Mouse (Mus musculus): ENCODE results near the gene Csrp2. TPM values are rescaled to one million over a fixed set of nuclear protein-coding genes. Genes with fewer than 3 reads are reported as not detected.

Csrp2 gene
- total RNA-seq, 2 experiments from 2014 or later, result 39.6 to 43.8 TPM

DNA sequence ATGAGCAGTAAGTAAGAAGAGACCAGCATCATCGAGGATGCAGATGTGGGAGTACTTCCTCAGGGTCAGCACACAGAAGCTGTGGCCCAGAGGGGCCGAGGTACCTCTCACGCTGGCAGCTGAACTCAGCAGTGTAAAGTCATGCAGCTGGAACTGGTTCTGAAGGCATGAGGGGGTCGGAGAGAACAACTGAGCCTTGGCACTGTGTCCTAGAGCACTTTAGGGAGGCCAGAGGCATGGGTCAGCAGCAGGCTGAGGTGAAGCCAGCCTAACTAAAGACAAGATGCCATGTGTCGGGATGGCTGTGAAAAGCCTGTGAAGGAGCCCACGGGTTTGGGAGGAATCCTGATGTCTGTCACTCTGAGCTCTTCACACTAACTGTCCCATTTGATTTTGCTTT, 51.9 kb downstream of the Csrp2 start:
- no peak for DNase-seq

- DNase-seq, result no peak
These were observed 52.4 kb downstream of the Csrp2 start for GRCm38 (mm10) chr10:110971998-110972397.

DNA sequence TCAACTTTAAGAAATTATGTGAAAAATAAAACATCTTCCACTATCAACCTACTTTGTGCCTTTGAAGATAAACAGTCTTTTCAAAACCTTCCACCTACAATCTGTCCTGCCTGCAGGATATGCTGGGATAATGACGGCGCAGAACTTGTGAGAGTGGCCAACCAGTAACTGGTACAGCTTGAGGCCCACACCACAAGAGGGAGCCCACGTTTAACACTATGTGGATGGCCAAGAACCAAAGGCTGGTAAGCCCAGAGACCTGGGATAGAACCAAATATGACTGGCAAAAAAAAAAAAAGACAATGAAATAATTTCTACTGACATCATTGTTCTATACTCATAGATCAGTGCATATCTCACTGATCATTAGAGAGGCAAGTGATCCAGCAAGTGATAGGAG, 54.9 kb downstream of the Csrp2 start:
- peak; percentile 33 for DNase-seq

GRCm38 (mm10) chr10:110974885-110975284, 55.3 kb downstream of the Csrp2 start:
- DNase-seq, result no peak

DNA sequence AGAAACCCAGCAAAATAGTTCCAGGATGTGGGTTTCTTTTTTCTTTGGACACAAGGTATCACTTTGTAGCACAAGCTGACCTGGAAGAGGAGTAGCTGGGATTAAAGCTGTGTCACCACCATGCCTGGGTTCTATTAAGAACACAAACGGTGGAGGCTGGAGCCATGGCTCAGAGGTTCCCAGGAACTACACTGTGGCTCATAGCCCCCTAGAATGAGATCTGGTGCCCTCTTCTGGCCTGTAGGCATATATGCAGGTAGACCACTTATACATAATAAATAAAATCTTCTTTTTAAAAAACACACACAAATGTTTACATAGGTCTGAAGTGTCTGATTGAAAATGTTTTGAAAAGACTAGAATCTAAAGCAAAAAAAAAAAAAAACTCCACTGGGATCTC, 56.5 kb downstream of the Csrp2 start:
- DNase-seq, result peak; percentile 25

- no peak for DNase-seq
These were observed 57.8 kb downstream of the Csrp2 start for GRCm38 (mm10) chr10:110977379-110977778.

DNA sequence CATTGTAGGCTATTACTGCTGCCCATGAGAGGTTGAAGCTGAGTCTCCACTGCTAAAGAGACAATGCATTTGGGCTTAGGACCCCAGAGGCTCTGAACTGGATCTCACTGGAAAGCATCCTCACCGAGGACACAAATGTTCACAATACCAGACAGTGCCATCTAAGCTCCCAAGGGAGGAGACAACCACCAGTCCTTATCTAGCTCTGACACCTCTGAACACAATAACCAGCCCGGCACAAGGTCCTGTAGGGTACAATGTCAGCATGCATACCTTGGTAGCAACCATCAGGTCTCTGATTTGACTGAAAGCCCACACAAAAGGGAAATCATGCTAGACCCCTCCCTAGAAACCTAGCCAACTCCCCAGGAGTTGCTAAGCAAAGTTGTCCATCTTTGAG, 59.8 kb downstream of the Csrp2 start:
- no peak for DNase-seq

DNA sequence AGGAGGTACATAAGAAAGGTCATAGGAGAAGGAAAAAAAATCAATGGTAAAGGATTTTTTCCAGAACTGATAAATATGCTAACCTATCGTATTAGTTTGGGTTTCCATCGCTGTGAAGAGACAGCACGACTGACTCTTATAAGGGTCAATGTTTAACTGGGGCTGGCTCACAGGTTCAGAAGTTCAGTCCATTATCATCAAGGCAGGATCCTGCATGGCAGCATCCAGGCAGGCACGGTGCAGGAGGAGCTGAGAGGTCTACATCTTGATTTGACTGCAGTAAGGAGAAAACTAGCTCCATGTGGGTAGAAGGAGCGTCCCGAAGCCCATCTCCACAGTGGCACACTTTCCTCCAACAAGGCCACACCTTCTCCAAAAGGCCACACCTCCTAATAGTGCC, 60.9 kb downstream of the Csrp2 start:
- DNase-seq, result no peak

DNA sequence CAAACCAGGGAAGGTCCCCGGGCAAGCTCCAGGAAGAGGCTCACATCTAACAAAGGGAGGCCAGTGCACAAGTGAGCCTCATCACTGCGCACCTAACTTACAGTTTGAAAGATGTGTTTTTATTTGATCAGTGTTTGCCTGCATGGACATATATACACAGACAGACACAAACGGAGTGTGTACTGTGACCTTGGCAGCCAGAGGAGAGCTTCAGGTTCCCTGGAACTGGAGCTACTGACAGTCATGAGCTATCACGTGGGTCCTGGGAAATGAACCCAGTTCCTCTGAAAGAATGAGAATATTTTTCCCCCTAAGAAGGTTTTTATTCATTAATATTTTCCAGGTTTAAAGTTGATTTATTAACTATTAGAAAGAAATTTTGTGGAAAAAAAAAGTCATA, 63.2 kb downstream of the Csrp2 start:
- DNase-seq, result no peak

DNA sequence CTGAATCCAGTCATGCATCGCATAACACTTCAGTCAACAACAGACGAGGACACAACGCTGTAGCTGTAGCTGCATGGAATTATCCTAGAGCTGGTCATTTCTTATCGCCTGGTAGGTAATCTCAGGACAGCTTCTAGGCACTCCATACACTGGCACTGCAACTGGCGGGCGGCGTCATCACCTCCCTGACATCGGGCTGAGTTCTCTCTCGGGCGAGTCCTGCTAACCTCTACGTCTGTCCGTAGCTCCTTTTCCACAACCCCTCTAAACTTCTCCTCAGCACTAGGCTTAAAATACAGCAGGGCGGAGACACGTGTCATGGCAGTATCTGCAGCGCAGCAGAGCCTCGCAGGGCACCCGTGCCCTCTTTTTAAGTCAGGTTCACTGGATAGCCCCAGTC, 67.1 kb downstream of the Csrp2 start:
- no peak for DNase-seq

Other genes starting within 250 kb of the Csrp2 start
- 1 to 10 TPM; 2.9 to 4.6 TPM for gene E2f7, start 174.3 kb upstream of the Csrp2 start, total RNA-seq (2021)
- 10 to 100 TPM; 22.4 to 29.1 TPM for gene Zdhhc17, start 90.4 kb downstream of the Csrp2 start, total RNA-seq (2021)
- 10 to 100 TPM; 17.5 to 20.2 TPM for gene Osbpl8, start 245.0 kb downstream of the Csrp2 start, total RNA-seq (2021)

Measured in gastrocnemius, postnatal 10 days (tissue).